Mouse (Mus musculus): ENCODE measurements around the gene Prrc2b.

The Prrc2b gene

GRCm38 (mm10) chr2:32162102-32162501, 11.2 kb downstream of the Prrc2b start:
- no peak for DNase-seq (ENCODE audit: low spot score in 2 of 2)

GRCm38 (mm10) chr2:32162646-32163045, 11.8 kb downstream of the Prrc2b start:
- DNase-seq (ENCODE audit: low spot score in 2 of 2), result no peak

GRCm38 (mm10) chr2:32163057-32163456, 12.2 kb downstream of the Prrc2b start:
- no peak for DNase-seq (ENCODE audit: low spot score in 2 of 2)

- DNase-seq (ENCODE audit: low spot score in 2 of 2), result no peak
Observed at GRCm38 (mm10) chr2:32164503-32164902, 13.6 kb downstream of the Prrc2b start.

GRCm38 (mm10) chr2:32165040-32165800, 14.3 kb downstream of the Prrc2b start:
- DNase-seq (ENCODE audit: low spot score in 2 of 2), result no peak

GRCm38 (mm10) chr2:32166581-32166980, 15.7 kb downstream of the Prrc2b start:
- no peak for DNase-seq (ENCODE audit: low spot score in 2 of 2)

GRCm38 (mm10) chr2:32167034-32167770, 16.3 kb downstream of the Prrc2b start:
- DNase-seq (ENCODE audit: low spot score in 2 of 2), result no peak

GRCm38 (mm10) chr2:32167819-32168218, 16.9 kb downstream of the Prrc2b start:
- DNase-seq (ENCODE audit: low spot score in 2 of 2), result peak; percentile 55 to 68

- no peak for DNase-seq (ENCODE audit: low spot score in 2 of 2)
Observed at GRCm38 (mm10) chr2:32169292-32169691, 18.4 kb downstream of the Prrc2b start.

- DNase-seq (ENCODE audit: low spot score in 2 of 2), result no peak
Observed at GRCm38 (mm10) chr2:32170010-32170409, 19.1 kb downstream of the Prrc2b start.

GRCm38 (mm10) chr2:32171658-32172433, 21.0 kb downstream of the Prrc2b start:
- DNase-seq (ENCODE audit: low spot score in 2 of 2), result no peak

- peak; percentile 73 to 76 for DNase-seq (ENCODE audit: low spot score in 2 of 2)
Observed at GRCm38 (mm10) chr2:32174170-32174741, 23.4 kb downstream of the Prrc2b start.

- peak in 1 of 2 experiments; percentile 57 for DNase-seq (ENCODE audit: low spot score in 2 of 2)
Observed at GRCm38 (mm10) chr2:32175051-32175466, 24.2 kb downstream of the Prrc2b start.

- DNase-seq (ENCODE audit: low spot score in 2 of 2), result no peak
Observed at GRCm38 (mm10) chr2:32175508-32175907, 24.6 kb downstream of the Prrc2b start.

- no peak for DNase-seq (ENCODE audit: low spot score in 2 of 2)
Observed at GRCm38 (mm10) chr2:32176848-32177247, 26.0 kb downstream of the Prrc2b start.

GRCm38 (mm10) chr2:32177397-32178060, 26.6 kb downstream of the Prrc2b start:
- DNase-seq (ENCODE audit: low spot score in 2 of 2), result no peak

- DNase-seq (ENCODE audit: low spot score in 2 of 2), result no peak
Observed at GRCm38 (mm10) chr2:32179363-32179762, 28.5 kb downstream of the Prrc2b start.

GRCm38 (mm10) chr2:32180127-32180526, 29.2 kb downstream of the Prrc2b start:
- no peak for DNase-seq (ENCODE audit: low spot score in 2 of 2)

- no peak for DNase-seq (ENCODE audit: low spot score in 2 of 2)
Observed at GRCm38 (mm10) chr2:32181364-32181763, 30.5 kb downstream of the Prrc2b start.

GRCm38 (mm10) chr2:32182119-32182518, 31.2 kb downstream of the Prrc2b start:
- DNase-seq (ENCODE audit: low spot score in 2 of 2), result no peak

GRCm38 (mm10) chr2:32182676-32183296, 31.9 kb downstream of the Prrc2b start:
- peak in 1 of 2 experiments; percentile 45 for DNase-seq (ENCODE audit: low spot score in 2 of 2)

Data from urinary bladder, postnatal 4 days (tissue).